Comparison of ENCODE assay signal across 10 mouse cellular contexts in the genomic region with DNA sequence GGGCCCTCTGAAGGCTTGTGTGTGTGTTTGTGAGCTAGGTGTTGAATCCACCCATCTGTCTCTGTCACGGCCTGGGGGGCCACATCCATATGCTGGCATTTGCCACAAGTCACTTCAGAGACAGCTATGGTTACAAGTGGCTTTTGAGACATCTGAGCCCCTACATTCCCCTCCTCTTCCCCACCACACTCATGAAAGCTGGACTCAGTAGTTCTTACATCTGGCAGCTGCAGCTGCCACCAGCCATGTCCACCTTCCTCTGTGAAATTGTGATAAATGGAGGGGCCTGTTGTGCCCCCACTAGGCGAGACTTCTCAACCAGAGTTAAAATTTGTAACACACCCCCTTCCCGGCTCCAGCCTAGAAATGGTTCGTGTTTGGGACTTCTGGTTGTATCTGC. TPM values are rescaled to one million over a fixed set of nuclear protein-coding genes. Genes with fewer than 3 reads are reported as not detected.
A peak's percentile ranks its signal among the peaks of the same experiment; 100 is the strongest.
DNase-seq lines count a peak whose midpoint lies in the region; ATAC-seq and TF ChIP-seq lines count a peak whose summit lies in the region.
"Had no signal": no experiment of that assay in that cellular context is flagged by ENCODE, and none has a peak within 500 bp of the region (broad histone marks: within the 10 kb centered on the region; RNA-seq: fewer than 3 reads in every experiment).

No protein-coding gene starts in this region.

- peaks cover 79% of the 10 kb centered on the region for H3K4me1 ChIP-seq in kidney, embryonic 15.5 days
- peaks cover 16% of the 10 kb centered on the region for H3K4me1 ChIP-seq in forebrain, embryonic 14.5 days (ENCODE audit: control insufficient read depth, insufficient read depth, low read length)
- peaks cover 83% of the 10 kb centered on the region for H3K4me1 ChIP-seq in limb, embryonic 14.5 days (ENCODE audit: control insufficient read depth, insufficient read depth, low read length)
- peaks cover 44% of the 10 kb centered on the region for H3K4me1 ChIP-seq in neural tube, embryonic 15.5 days

- H3K27ac ChIP-seq in kidney, embryonic 15.5 days = peak overlapping the region; percentile 93
- no peak overlapping the region for H3K27ac ChIP-seq in forebrain, embryonic 14.5 days (ENCODE audit: low read depth, low read length)
- H3K27ac ChIP-seq in limb, embryonic 14.5 days (replicated peaks; ENCODE audit: low read depth, low read length) = peak overlapping the region; percentile 89
- peak overlapping the region; percentile 69 for H3K27ac ChIP-seq in neural tube, embryonic 15.5 days (replicated peaks)
- H3K27ac ChIP-seq: macrophage had no signal

- no peaks in the 10 kb centered on the region for H3K9me3 ChIP-seq in kidney, embryonic 15.5 days (replicated peaks)
- no peaks in the 10 kb centered on the region for H3K9me3 ChIP-seq in forebrain, embryonic 14.5 days (replicated peaks; ENCODE audit: control insufficient read depth, low read length)
- H3K9me3 ChIP-seq in limb, embryonic 14.5 days (ENCODE audit: control insufficient read depth, low read length) = no peaks in the 10 kb centered on the region
- no peaks in the 10 kb centered on the region for H3K9me3 ChIP-seq in neural tube, embryonic 15.5 days (replicated peaks)

- H3K4me3 ChIP-seq in kidney, embryonic 15.5 days (replicated peaks) = no peak overlapping the region
- no peak overlapping the region for H3K4me3 ChIP-seq in forebrain, embryonic 14.5 days (ENCODE audit: low read depth, low read length)
- H3K4me3 ChIP-seq in limb, embryonic 14.5 days (replicated peaks; ENCODE audit: low read length) = no peak overlapping the region
- no peak overlapping the region for H3K4me3 ChIP-seq in neural tube, embryonic 15.5 days (replicated peaks)

- no peaks in the 10 kb centered on the region for H3K27me3 ChIP-seq in kidney, embryonic 15.5 days
- no peaks in the 10 kb centered on the region for H3K27me3 ChIP-seq in forebrain, embryonic 14.5 days (replicated peaks; ENCODE audit: control insufficient read depth, insufficient read depth, low read length)
- H3K27me3 ChIP-seq in limb, embryonic 14.5 days (ENCODE audit: control insufficient read depth, insufficient read depth, low read length) = no peaks in the 10 kb centered on the region
- H3K27me3 ChIP-seq in neural tube, embryonic 15.5 days (replicated peaks) = no peaks in the 10 kb centered on the region
- H3K27me3 ChIP-seq: CH12.LX had no signal

- H3K4me2 ChIP-seq in kidney, embryonic 15.5 days = no peak overlapping the region
- no peak overlapping the region for H3K4me2 ChIP-seq in forebrain, embryonic 14.5 days (ENCODE audit: low read length)
- peak overlapping the region; percentile 25 for H3K4me2 ChIP-seq in limb, embryonic 14.5 days (replicated peaks; ENCODE audit: low read depth, low read length, severe bottlenecking)
- H3K4me2 ChIP-seq in neural tube, embryonic 15.5 days = no peak overlapping the region

- ATAC-seq in kidney, embryonic 15.5 days (replicated peaks; ENCODE audit: low FRiP score) = no peak
- ATAC-seq in forebrain, embryonic 14.5 days = 0 out of 2 replicates have a peak, but pooled peaks have one; percentile 8
- ATAC-seq in limb, embryonic 14.5 days (ENCODE audit: low FRiP score, low read depth) = peak; percentile 45
- no peak for ATAC-seq in neural tube, embryonic 15.5 days (ENCODE audit: low FRiP score)

- peaks cover 20% of the 10 kb centered on the region for H3K36me3 ChIP-seq in kidney, embryonic 15.5 days
- H3K36me3 ChIP-seq in forebrain, embryonic 14.5 days (ENCODE audit: control insufficient read depth, insufficient read depth, low read length) = peaks cover 11% of the 10 kb centered on the region
- H3K36me3 ChIP-seq in limb, embryonic 14.5 days (ENCODE audit: control insufficient read depth, insufficient read depth, low read length) = peaks cover 9% of the 10 kb centered on the region; the same call in 1 of the 2 replicates
- peaks cover 14% of the 10 kb centered on the region for H3K36me3 ChIP-seq in neural tube, embryonic 15.5 days

- TF ChIP-seq POLR2A in limb, embryonic 14.5 days (IDR thresholded peaks at IDR 0.05; ENCODE audit: borderline replicate concordance, extremely low read depth, insufficient read depth, insufficient read length) = no peak

- DNase-seq in kidney, adult 8-10 months = no peak
- no peak for DNase-seq in forebrain, embryonic 14.5 days (ENCODE audit: low spot score)
- no peak for DNase-seq in limb, embryonic 14.5 days (ENCODE audit: low spot score)
- DNase-seq in gastrocnemius, postnatal 25 days = no peak
- DNase-seq in urinary bladder, postnatal 4 days (ENCODE audit: low spot score in 2 of 2) = no peak
- no peak for DNase-seq in urinary bladder, adult 18-20 months (ENCODE audit: low spot score in 2 of 2)

- 13% methylated on average over 4 of the region's 4 CpGs for WGBS in kidney, embryonic 15.5 days
- 26% methylated on average over 4 of the region's 4 CpGs for WGBS in forebrain, embryonic 14.5 days
- WGBS in limb, embryonic 14.5 days = 9% methylated on average over 4 of the region's 4 CpGs
- 35% methylated on average over 4 of the region's 4 CpGs for WGBS in neural tube, embryonic 15.5 days

- H3K9ac ChIP-seq in kidney, embryonic 15.5 days = no peak overlapping the region
- H3K9ac ChIP-seq in forebrain, embryonic 14.5 days (ENCODE audit: low read length) = peak overlapping the region; percentile 21; the same call in 1 of the 2 replicates
- H3K9ac ChIP-seq in limb, embryonic 14.5 days (ENCODE audit: low read depth, low read length, severe bottlenecking) = peak overlapping the region; percentile 13; the same call in 1 of the 2 replicates
- 0 out of 2 replicates have a peak overlapping the region, but pooled peaks have one; percentile 11 for H3K9ac ChIP-seq in neural tube, embryonic 15.5 days (replicated peaks)

RNA-seq across cellular contexts. Expression of a gene that starts 5.8 kb away (rescaled TPM):
- polyA plus RNA-seq in kidney, embryonic 15.5 days (2015; fragmentation: Nextera tagmentation; extraction: Ambion mirVana) = 25.8 and 26.8 TPM in 2 replicates
- 21.7 and 28.7 TPM in 2 replicates for polyA plus RNA-seq in forebrain, embryonic 14.5 days (2014; fragmentation: Nextera tagmentation; extraction: Ambion mirVana)
- polyA plus RNA-seq in limb, embryonic 14.5 days (2012; rRNA removed) = 94.6 and 97.2 TPM in 2 replicates
- 30.0 and 40.8 TPM in 2 replicates for polyA plus RNA-seq in limb, embryonic 14.5 days (2014; fragmentation: Nextera tagmentation; extraction: Ambion mirVana)
- polyA plus RNA-seq in neural tube, embryonic 15.5 days (2015; fragmentation: Nextera tagmentation; extraction: Ambion mirVana) = 21.0 and 27.9 TPM in 2 replicates
- 10 to 100 TPM in 1 of 2 experiments, 1 to 10 TPM in 1; 8.6 to 18.3 TPM for total RNA-seq in gastrocnemius, postnatal 25 days (2021)

RNA-seq across cellular contexts. Expression of a gene that starts 39.7 kb away (rescaled TPM):
- polyA plus RNA-seq in kidney, embryonic 15.5 days (2015; fragmentation: Nextera tagmentation; extraction: Ambion mirVana) = 23.5 and 46.2 TPM in 2 replicates
- 0.42 and 0.53 TPM in 2 replicates for polyA plus RNA-seq in forebrain, embryonic 14.5 days (2014; fragmentation: Nextera tagmentation; extraction: Ambion mirVana)
- 42.5 and 114 TPM in 2 replicates for polyA plus RNA-seq in limb, embryonic 14.5 days (2012; rRNA removed)
- polyA plus RNA-seq in limb, embryonic 14.5 days (2014; fragmentation: Nextera tagmentation; extraction: Ambion mirVana) = 101 and 183 TPM in 2 replicates
- polyA plus RNA-seq in neural tube, embryonic 15.5 days (2015; fragmentation: Nextera tagmentation; extraction: Ambion mirVana) = 14.9 and 26.9 TPM in 2 replicates
- total RNA-seq in gastrocnemius, postnatal 25 days (2021) = over 10,000 TPM; 28,170 to 31,317 TPM
- polyA plus RNA-seq: macrophage had no signal

Comparison
In these comparisons a context has a peak if more than half of its experiments do, and no peak if none do; other contexts are left out.
1. ATAC-seq: peak in forebrain, embryonic 14.5 days (single experiment) and limb, embryonic 14.5 days (single experiment); none in kidney, embryonic 15.5 days (single experiment) and neural tube, embryonic 15.5 days (single experiment).
2. RNA of a gene that starts 39.7 kb away (polyA plus RNA-seq): 42.5 to 183 TPM in limb, embryonic 14.5 days, 14.9 to 26.9 TPM in neural tube, embryonic 15.5 days and 23.5 to 46.2 TPM in kidney, embryonic 15.5 days; 0.42 to 0.53 TPM in forebrain, embryonic 14.5 days; every median in the first group is over 10 times any median in the second.